Mouse (Mus musculus) kidney, postnatal 25 days (tissue): ENCODE results near the gene Map3k5.

ENCODE experiments used
- DNase-seq, 2 experiments: peaks; one replicate each; pipeline ENCODE4 v3.0.0; 2021; ENCODE audit warnings: mixed read lengths in 2 of 2

Gene Map3k5

GRCm38 (mm10) chr10:20009310-20009709 lies 75.0 kb downstream of the Map3k5 start:
- DNase-seq, result no peak

- DNase-seq, result no peak
Measured at GRCm38 (mm10) chr10:20010018-20010417, 75.7 kb downstream of the Map3k5 start.

GRCm38 (mm10) chr10:20018406-20018805 lies 84.1 kb downstream of the Map3k5 start:
- no peak for DNase-seq

- no peak for DNase-seq
Measured at GRCm38 (mm10) chr10:20018806-20019205, 84.5 kb downstream of the Map3k5 start.

- no peak for DNase-seq
Measured at GRCm38 (mm10) chr10:20021256-20021655, 87.0 kb downstream of the Map3k5 start.

- peak in 1 of 2 experiments; percentile 54 for DNase-seq
Measured at GRCm38 (mm10) chr10:20021670-20022468, 87.6 kb downstream of the Map3k5 start.

- no peak for DNase-seq
Measured at GRCm38 (mm10) chr10:20022608-20023340, 88.5 kb downstream of the Map3k5 start.

- DNase-seq, result no peak
Measured at GRCm38 (mm10) chr10:20023524-20023923, 89.3 kb downstream of the Map3k5 start.

GRCm38 (mm10) chr10:20024891-20025290 lies 90.6 kb downstream of the Map3k5 start:
- no peak for DNase-seq

- no peak for DNase-seq
Measured at GRCm38 (mm10) chr10:20025781-20026520, 91.7 kb downstream of the Map3k5 start.

- no peak for DNase-seq
Measured at GRCm38 (mm10) chr10:20030703-20031102, 96.4 kb downstream of the Map3k5 start.

- peak; percentile 96 to 97 for DNase-seq
Measured at GRCm38 (mm10) chr10:20031936-20032335, 97.7 kb downstream of the Map3k5 start.

- no peak for DNase-seq
Measured at GRCm38 (mm10) chr10:20036375-20036774, 102.1 kb downstream of the Map3k5 start.

- DNase-seq, result no peak
Measured at GRCm38 (mm10) chr10:20036846-20037245, 102.6 kb downstream of the Map3k5 start.

GRCm38 (mm10) chr10:20039531-20039930 lies 105.3 kb downstream of the Map3k5 start:
- no peak for DNase-seq

GRCm38 (mm10) chr10:20040116-20040515 lies 105.8 kb downstream of the Map3k5 start:
- DNase-seq, result peak; percentile 64 to 90

- DNase-seq, result no peak
Measured at GRCm38 (mm10) chr10:20040677-20041076, 106.4 kb downstream of the Map3k5 start.

- no peak for DNase-seq
Measured at GRCm38 (mm10) chr10:20042081-20042480, 107.8 kb downstream of the Map3k5 start.

GRCm38 (mm10) chr10:20044051-20044450 lies 109.8 kb downstream of the Map3k5 start:
- DNase-seq, result no peak

GRCm38 (mm10) chr10:20045733-20046495 lies 111.6 kb downstream of the Map3k5 start:
- DNase-seq, result peak; percentile 79 to 87

- peak; percentile 66 to 82 for DNase-seq
Measured at GRCm38 (mm10) chr10:20056859-20057644, 122.8 kb downstream of the Map3k5 start.

- no peak for DNase-seq
Measured at GRCm38 (mm10) chr10:20058031-20058430, 123.8 kb downstream of the Map3k5 start.
